Mouse (Mus musculus): Measurements from ENCODE around the gene Whamm.

Gene Whamm

GRCm38 (mm10) chr7:81571108-81571940, at the start of gene Whamm:
TSS of gene Whamm (plus strand) at chr7:81571266.
- DNase-seq (ENCODE audit: low spot score): peak; percentile 95

GRCm38 (mm10) chr7:81523008-81523662, 47.9 kb upstream of the Whamm start:
- DNase-seq (ENCODE audit: low spot score): peak; percentile 89

- no peak for DNase-seq (ENCODE audit: low spot score)
Measured at GRCm38 (mm10) chr7:81523663-81524017, 47.4 kb upstream of the Whamm start.

- DNase-seq (ENCODE audit: low spot score): no peak
Measured at GRCm38 (mm10) chr7:81528918-81529317, 42.1 kb upstream of the Whamm start.

- no peak for DNase-seq (ENCODE audit: low spot score)
Measured at GRCm38 (mm10) chr7:81531462-81531861, 39.6 kb upstream of the Whamm start.

- DNase-seq (ENCODE audit: low spot score): no peak
Measured at GRCm38 (mm10) chr7:81536478-81536877, 34.6 kb upstream of the Whamm start.

- DNase-seq (ENCODE audit: low spot score): no peak
Measured at GRCm38 (mm10) chr7:81538070-81538675, 32.9 kb upstream of the Whamm start.

- DNase-seq (ENCODE audit: low spot score): no peak
Measured at GRCm38 (mm10) chr7:81539565-81539964, 31.5 kb upstream of the Whamm start.

GRCm38 (mm10) chr7:81540999-81541398, 30.1 kb upstream of the Whamm start:
- DNase-seq (ENCODE audit: low spot score): no peak

GRCm38 (mm10) chr7:81541924-81542524, 29.0 kb upstream of the Whamm start:
- peak; percentile 14 for DNase-seq (ENCODE audit: low spot score)

GRCm38 (mm10) chr7:81542934-81543333, 28.1 kb upstream of the Whamm start:
- DNase-seq (ENCODE audit: low spot score): no peak

GRCm38 (mm10) chr7:81548864-81549263, 22.2 kb upstream of the Whamm start:
- no peak for DNase-seq (ENCODE audit: low spot score)

GRCm38 (mm10) chr7:81553589-81553988, 17.5 kb upstream of the Whamm start:
- no peak for DNase-seq (ENCODE audit: low spot score)

GRCm38 (mm10) chr7:81554369-81554768, 16.7 kb upstream of the Whamm start:
- no peak for DNase-seq (ENCODE audit: low spot score)

GRCm38 (mm10) chr7:81556839-81557238, 14.2 kb upstream of the Whamm start:
- DNase-seq (ENCODE audit: low spot score): no peak

GRCm38 (mm10) chr7:81557252-81557984, 13.6 kb upstream of the Whamm start:
- DNase-seq (ENCODE audit: low spot score): no peak

GRCm38 (mm10) chr7:81557985-81558360, 13.1 kb upstream of the Whamm start:
- DNase-seq (ENCODE audit: low spot score): no peak

- no peak for DNase-seq (ENCODE audit: low spot score)
Measured at GRCm38 (mm10) chr7:81559231-81559980, 11.7 kb upstream of the Whamm start.

GRCm38 (mm10) chr7:81560101-81561049, 10.7 kb upstream of the Whamm start:
- no peak for DNase-seq (ENCODE audit: low spot score)

GRCm38 (mm10) chr7:81561211-81561610, 9.9 kb upstream of the Whamm start:
- DNase-seq (ENCODE audit: low spot score): no peak

Data from testis, postnatal 14 days (tissue).